In the genomic region with DNA sequence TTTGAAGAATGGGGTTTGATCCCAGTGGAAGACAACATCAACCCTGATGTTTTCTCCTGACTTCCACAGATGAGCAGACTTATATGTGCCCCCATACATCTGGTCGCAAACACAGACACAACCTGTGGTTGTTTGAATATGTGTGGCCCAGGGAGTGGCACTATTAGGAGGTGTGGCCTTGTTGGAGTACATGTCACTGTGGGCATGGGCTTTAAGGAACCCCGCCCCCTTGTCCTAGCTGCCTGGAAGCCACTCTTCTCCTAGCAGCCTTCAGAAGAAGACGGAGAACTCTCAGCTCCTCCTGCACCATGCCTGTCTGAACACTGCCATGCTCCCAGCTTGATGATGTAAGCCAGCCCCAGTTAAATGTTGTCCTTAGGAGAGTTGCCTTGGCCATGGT, we compare ENCODE assay signal across 11 mouse cellular contexts.
"Had no signal": no experiment of that assay in that cellular context is flagged by ENCODE, and none has a peak within 500 bp of the region (broad histone marks: within the 10 kb centered on the region; RNA-seq: fewer than 3 reads in every experiment).

No protein-coding gene starts in this region.

- ATAC-seq: midbrain, embryonic 13.5 days had no signal

- H3K9me3 ChIP-seq: limb, embryonic 10.5 days; liver, embryonic 15.5 days; midbrain, embryonic 13.5 days; neural tube, embryonic 15.5 days had no signal

- DNase-seq: kidney, adult 8-10 months; kidney, postnatal 25 days; right cerebral cortex, adult 18-20 months; right cerebral cortex, postnatal 25 days had no signal

- H3K9ac ChIP-seq: liver, embryonic 15.5 days; midbrain, embryonic 13.5 days; neural tube, embryonic 15.5 days had no signal

- H3K27ac ChIP-seq: left cerebral cortex, adult 2 months; limb, embryonic 10.5 days; liver, embryonic 15.5 days; midbrain, embryonic 13.5 days; neural tube, embryonic 15.5 days had no signal

- H3K4me3 ChIP-seq: left cerebral cortex, adult 2 months; limb, embryonic 10.5 days; liver, embryonic 15.5 days; midbrain, embryonic 13.5 days; myocyte; neural tube, embryonic 15.5 days had no signal

- H3K4me1 ChIP-seq: limb, embryonic 10.5 days; liver, embryonic 15.5 days had no signal

- H3K4me2 ChIP-seq: liver, embryonic 11.5 days; liver, embryonic 15.5 days; midbrain, embryonic 13.5 days; neural tube, embryonic 15.5 days had no signal

- H3K27me3 ChIP-seq: liver, embryonic 15.5 days; midbrain, embryonic 13.5 days; neural tube, embryonic 15.5 days had no signal
